Mouse (Mus musculus): Measurements from ENCODE around the gene Cdk19. TPM values are rescaled to one million over a fixed set of nuclear protein-coding genes. Genes with fewer than 3 reads are reported as not detected.
A peak's percentile ranks its signal among the peaks of the same experiment; 100 is the strongest.
"Not testable (repeated sequence)": the region's sequence is repeated elsewhere in the genome, so short reads cannot be mapped to it uniquely, and the experiment has no call there.

The Cdk19 gene
- polyA plus RNA-seq, 1 experiment, result 2.8 TPM

DNA sequence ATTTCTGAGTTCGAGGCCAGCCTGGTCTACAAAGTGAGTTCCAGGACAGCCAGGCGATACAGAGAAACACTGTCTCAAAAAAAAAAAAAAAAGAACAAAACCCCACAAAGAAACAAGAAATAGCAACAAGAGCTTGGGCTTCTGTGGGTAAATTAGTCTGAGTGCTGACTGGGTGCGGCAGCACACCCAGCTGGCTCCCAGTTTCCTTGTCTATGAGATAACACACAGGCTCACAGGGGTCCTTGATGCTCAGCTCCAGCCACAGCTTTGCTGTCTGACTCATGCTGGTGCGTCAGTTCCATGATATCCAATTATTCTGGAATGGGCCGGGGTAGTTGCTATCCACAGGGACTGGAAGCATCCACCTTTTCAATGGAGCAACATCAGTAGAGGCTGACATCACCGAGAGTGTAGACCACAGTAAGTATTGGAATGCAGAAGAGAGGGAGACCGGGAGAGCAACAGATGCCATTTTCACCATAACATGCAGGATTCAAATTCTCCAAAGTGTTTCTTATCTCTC is 161.4 kb downstream of the Cdk19 start:
- no peak overlapping the region for H3K27ac ChIP-seq (ENCODE audit: insufficient read depth, low read depth, low read length)
- H3K4me3 ChIP-seq (ENCODE audit: low read depth, low read length), result no peak overlapping the region
- no peaks in the 10 kb centered on the region for H3K36me3 ChIP-seq (ENCODE audit: control insufficient read depth, insufficient read depth, low read length)
- no peaks in the 10 kb centered on the region for H3K27me3 ChIP-seq (ENCODE audit: control insufficient read depth, insufficient read depth, low read length)
- peaks cover 4% of the 10 kb centered on the region; the same call in 1 of the 2 replicates for H3K4me1 ChIP-seq (ENCODE audit: control insufficient read depth, insufficient read depth, insufficient read length, low read length)
- TF ChIP-seq CTCF (IDR thresholded peaks at IDR 0.05; ENCODE audit: extremely low read depth, insufficient read length, insufficient replicate concordance, low read depth, low read length) (no peak), POLR2A (IDR thresholded peaks at IDR 0.05; ENCODE audit: low read depth, low read length) (no peak)
- 83% methylated on average over 7 of the region's 7 CpGs for WGBS

DNA sequence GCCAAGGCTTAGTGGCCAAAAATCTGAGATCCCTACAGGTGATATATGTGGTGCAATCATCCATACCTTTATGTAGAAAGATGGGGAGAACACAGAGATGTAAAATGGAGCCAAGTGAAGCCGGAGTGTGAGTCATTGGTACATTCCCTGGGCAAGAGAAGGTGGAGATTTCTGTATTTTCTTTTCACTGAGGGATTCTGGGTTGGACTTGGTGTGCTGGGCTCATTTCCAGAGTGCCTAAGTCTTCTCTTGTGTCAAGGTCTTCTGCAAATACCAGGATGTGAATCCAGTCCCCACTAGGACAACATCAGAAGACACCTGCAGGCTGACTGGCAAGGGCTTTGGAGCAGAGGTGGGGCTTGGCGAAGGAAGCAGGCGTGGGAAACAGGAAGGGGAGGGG is 163.4 kb downstream of the Cdk19 start:
- H3K4me3 ChIP-seq (ENCODE audit: low read depth, low read length), result no peak overlapping the region
- WGBS, result 89% methylated on average over 1 of the region's 3 CpGs

DNA sequence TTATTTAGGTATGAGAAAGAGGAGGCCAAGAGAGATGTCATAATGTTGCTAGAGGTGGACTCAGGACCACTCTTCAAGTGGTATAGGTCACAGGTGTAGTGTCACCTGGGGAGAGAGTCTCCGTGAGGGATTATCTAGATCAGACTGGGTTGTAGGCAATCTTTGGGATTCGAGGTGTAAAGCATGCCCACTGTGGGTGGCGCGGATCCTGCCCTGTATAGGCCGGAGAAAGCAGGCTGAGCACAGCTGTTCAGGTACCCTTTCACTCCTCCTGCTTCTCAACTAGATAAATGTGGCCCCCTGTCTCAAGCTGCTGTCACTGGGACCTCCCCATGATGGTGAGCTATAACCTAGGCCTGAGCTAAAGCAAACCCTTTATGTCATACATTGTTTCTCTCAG is 171.0 kb downstream of the Cdk19 start:
- no peaks in the 10 kb centered on the region for H3K36me3 ChIP-seq (ENCODE audit: control insufficient read depth, insufficient read depth, low read length)
- 90% methylated on average over 5 of the region's 5 CpGs for WGBS
- no peaks in the 10 kb centered on the region for H3K27me3 ChIP-seq (ENCODE audit: control insufficient read depth, insufficient read depth, low read length)
- TF ChIP-seq CTCF (IDR thresholded peaks at IDR 0.05; ENCODE audit: extremely low read depth, insufficient read length, insufficient replicate concordance, low read depth, low read length) (no peak), POLR2A (IDR thresholded peaks at IDR 0.05; ENCODE audit: low read depth, low read length) (no peak)
- H3K27ac ChIP-seq (ENCODE audit: insufficient read depth, low read depth, low read length), result no peak overlapping the region
- no peak overlapping the region for H3K4me3 ChIP-seq (ENCODE audit: low read depth, low read length)
- peaks cover 2% of the 10 kb centered on the region; the same call in 1 of the 2 replicates for H3K4me1 ChIP-seq (ENCODE audit: control insufficient read depth, insufficient read depth, insufficient read length, low read length)

More for the DNA sequence above, 163.4 kb downstream of the Cdk19 start:
- Histone ChIP-seq H3K27me3 (ENCODE audit: control insufficient read depth, insufficient read depth, low read length) (no peaks in the 10 kb centered on the region), H3K4me1 (ENCODE audit: control insufficient read depth, insufficient read depth, insufficient read length, low read length) (peaks cover 4% of the 10 kb centered on the region; the same call in 1 of the 2 replicates), H3K36me3 (ENCODE audit: control insufficient read depth, insufficient read depth, low read length) (no peaks in the 10 kb centered on the region), H3K27ac (ENCODE audit: insufficient read depth, low read depth, low read length) (no peak overlapping the region)
- TF ChIP-seq CTCF (IDR thresholded peaks at IDR 0.05; ENCODE audit: extremely low read depth, insufficient read length, insufficient replicate concordance, low read depth, low read length) (no peak), POLR2A (IDR thresholded peaks at IDR 0.05; ENCODE audit: low read depth, low read length) (no peak)

DNA sequence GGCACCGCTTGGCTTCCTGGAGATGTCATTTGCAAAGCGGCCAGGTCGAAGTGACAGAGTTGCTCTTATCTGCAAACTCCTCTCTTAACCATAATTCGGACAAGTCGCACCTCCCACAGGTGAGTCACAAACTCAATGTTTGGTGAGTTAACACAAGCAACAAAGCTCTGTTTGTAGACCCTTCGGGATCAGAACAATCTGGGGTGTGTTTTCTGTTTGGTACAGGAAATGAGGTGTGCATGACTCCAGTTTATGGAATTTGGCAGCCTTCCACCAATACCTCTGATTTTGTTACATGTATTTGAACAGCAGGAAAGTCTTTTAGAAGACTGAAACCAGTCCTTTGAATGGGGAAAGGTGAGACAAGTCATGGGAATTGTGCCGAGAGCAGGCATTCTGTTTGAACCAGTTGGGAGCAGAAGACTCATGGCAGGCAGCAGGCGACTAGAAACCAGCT is 171.9 kb downstream of the Cdk19 start:
- no peaks in the 10 kb centered on the region for H3K27me3 ChIP-seq (ENCODE audit: control insufficient read depth, insufficient read depth, low read length)
- no peak overlapping the region for H3K4me3 ChIP-seq (ENCODE audit: low read depth, low read length)
- peaks cover 2% of the 10 kb centered on the region; the same call in 1 of the 2 replicates for H3K4me1 ChIP-seq (ENCODE audit: control insufficient read depth, insufficient read depth, insufficient read length, low read length)
- no peak for TF ChIP-seq POLR2A (IDR thresholded peaks at IDR 0.05; ENCODE audit: low read depth, low read length)
- 30% methylated on average over 8 of the region's 8 CpGs for WGBS
- peak overlapping the region; percentile 46 for H3K27ac ChIP-seq (ENCODE audit: insufficient read depth, low read depth, low read length)
- H3K36me3 ChIP-seq (ENCODE audit: control insufficient read depth, insufficient read depth, low read length), result no peaks in the 10 kb centered on the region

DNA sequence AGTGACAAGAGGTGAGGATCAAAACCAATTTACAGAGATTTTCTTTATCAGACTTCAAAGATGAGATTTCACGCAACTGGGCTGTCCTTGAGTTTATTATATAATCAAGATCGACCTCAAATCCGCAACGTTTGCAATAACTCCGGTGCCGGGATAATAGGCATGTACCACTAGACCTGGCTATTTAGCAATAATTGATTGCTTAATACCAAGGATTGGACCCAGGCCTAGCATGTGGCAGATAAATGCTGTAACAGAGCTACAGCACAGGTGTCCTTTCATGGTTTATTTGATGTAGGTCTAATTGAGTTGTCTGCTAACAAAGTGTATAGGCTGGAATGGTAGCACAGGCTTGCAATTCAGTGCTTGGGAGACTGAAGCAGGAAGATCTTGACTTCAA is 172.8 kb downstream of the Cdk19 start:
- WGBS, result 23% methylated on average over 6 of the region's 6 CpGs
- Histone ChIP-seq H3K27ac (ENCODE audit: insufficient read depth, low read depth, low read length) (no peak overlapping the region), H3K4me1 (ENCODE audit: control insufficient read depth, insufficient read depth, insufficient read length, low read length) (peaks cover 2% of the 10 kb centered on the region; the same call in 1 of the 2 replicates), H3K36me3 (ENCODE audit: control insufficient read depth, insufficient read depth, low read length) (no peaks in the 10 kb centered on the region), H3K4me3 (ENCODE audit: low read depth, low read length) (no peak overlapping the region), H3K27me3 (ENCODE audit: control insufficient read depth, insufficient read depth, low read length) (no peaks in the 10 kb centered on the region)
- TF ChIP-seq CTCF (IDR thresholded peaks at IDR 0.05; ENCODE audit: extremely low read depth, insufficient read length, insufficient replicate concordance, low read depth, low read length), result no peak
- no peak for TF ChIP-seq POLR2A (IDR thresholded peaks at IDR 0.05; ENCODE audit: low read depth, low read length)

DNA sequence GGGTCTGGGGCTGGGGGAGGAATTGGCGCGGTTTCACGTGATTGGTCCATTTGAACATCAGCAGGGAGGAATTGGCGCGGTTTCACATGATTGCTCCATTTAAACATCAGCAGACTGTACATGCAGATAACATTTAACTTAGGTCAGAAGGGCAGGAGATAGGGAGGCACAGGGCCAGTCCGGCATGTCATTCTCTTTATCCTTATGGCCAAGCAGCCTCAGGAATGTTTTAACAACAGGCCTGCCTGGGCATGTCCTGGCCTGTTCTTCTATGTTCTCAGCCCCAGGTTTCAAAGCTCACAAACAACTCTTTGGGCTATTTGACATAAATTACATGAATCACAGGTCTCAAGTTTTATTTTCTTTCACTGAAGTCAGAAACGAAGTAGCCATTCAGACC is 173.6 kb downstream of the Cdk19 start:
- 93% methylated on average over 7 of the region's 7 CpGs for WGBS
- H3K4me1 ChIP-seq (ENCODE audit: control insufficient read depth, insufficient read depth, insufficient read length, low read length); H3K27me3 ChIP-seq (ENCODE audit: control insufficient read depth, insufficient read depth, low read length); H3K4me3 ChIP-seq (ENCODE audit: low read depth, low read length); H3K36me3 ChIP-seq (ENCODE audit: control insufficient read depth, insufficient read depth, low read length); H3K27ac ChIP-seq (ENCODE audit: insufficient read depth, low read depth, low read length): not testable (repeated sequence)

DNA sequence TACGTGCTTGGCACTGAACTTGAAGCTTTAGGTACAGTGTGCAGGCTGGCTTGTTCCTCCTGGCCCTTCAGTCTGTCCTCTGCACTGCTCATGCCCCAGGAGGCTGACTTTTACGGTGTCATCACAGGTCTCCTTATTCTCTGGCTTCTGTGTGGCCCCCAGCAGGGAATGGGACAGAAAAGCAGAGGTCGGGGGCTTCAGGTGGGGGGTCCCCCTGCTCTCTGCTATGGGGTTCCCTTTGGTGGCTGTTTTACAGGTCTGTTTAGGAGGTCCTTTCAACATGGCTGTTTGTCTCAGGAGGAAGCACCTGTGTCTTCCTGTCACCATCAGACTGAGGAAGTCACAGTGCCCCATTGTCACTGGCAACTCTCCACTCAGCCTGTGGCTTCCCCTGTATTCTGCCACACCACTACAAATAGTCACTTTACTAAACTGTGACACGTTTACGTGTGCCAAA is 175.9 kb downstream of the Cdk19 start:
- 85% methylated on average over 5 of the region's 5 CpGs for whole genome bisulfite sequencing
- Histone ChIP-seq H3K4me3 (ENCODE audit: low read depth, low read length) (no peak overlapping the region), H3K27ac (ENCODE audit: insufficient read depth, low read depth, low read length) (no peak overlapping the region), H3K36me3 (ENCODE audit: control insufficient read depth, insufficient read depth, low read length) (no peaks in the 10 kb centered on the region), H3K27me3 (ENCODE audit: control insufficient read depth, insufficient read depth, low read length) (no peaks in the 10 kb centered on the region), H3K4me1 (ENCODE audit: control insufficient read depth, insufficient read depth, insufficient read length, low read length) (peaks cover 2% of the 10 kb centered on the region; the same call in 1 of the 2 replicates)
- TF ChIP-seq CTCF (IDR thresholded peaks at IDR 0.05; ENCODE audit: extremely low read depth, insufficient read length, insufficient replicate concordance, low read depth, low read length), result no peak
- no peak for TF ChIP-seq POLR2A (IDR thresholded peaks at IDR 0.05; ENCODE audit: low read depth, low read length)
